Mouse (Mus musculus): Measurements from ENCODE around the gene Epha3.

GRCm38 (mm10) chr16:63717317-63717716 lies 146.7 kb downstream of the Epha3 start:
- TF ChIP-seq POLR2A (IDR thresholded peaks at IDR 0.05; ENCODE audit: low read depth, low read length) (no peak), CTCF (IDR thresholded peaks at IDR 0.05; ENCODE audit: extremely low read depth, insufficient read depth, insufficient read length, insufficient replicate concordance) (no peak)
